Mouse (Mus musculus) embryo, embryonic 10.5 days (tissue): ENCODE measurements around the gene Mrpl53.
A peak's percentile ranks its signal among the peaks of the same experiment; 100 is the strongest.

Source experiments
- DNase-seq: peaks from one replicate; pipeline ENCODE4 v3.0.0-alpha.2; 2015; ENCODE audit warnings: low spot score

Gene Mrpl53

DNA sequence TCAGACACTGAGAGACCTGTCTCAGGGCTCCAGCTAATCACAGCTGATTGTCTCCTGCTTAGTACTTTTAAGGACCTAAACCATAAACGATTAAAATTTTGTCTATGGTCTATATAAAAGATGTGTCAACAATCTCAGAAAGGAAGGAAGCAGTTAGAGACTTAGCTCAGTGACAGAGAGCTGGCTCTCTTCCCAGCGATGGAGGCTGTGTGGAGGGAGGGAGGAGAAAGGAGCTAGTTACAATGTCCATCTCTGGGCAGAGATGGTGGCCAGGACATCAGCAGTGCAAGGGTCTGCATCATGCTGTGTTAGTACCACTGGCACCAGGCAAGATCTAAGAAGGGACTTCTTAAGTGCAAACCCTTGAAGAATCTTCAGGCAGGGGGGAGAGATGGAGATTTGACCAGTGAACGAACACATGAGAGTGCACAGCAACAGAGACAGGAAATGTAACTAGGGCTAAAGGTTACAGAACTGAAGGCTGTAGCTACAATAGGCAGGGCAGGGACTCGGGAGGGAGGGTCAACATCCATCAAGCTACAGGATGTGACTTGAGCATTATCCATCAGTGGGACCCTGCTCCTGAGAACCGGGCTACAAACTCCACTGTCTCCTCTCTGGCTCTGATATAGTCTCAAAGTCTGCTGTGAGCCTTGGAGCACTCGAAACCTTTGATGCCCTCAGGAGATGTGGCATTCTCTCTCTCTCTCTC is 16.3 kb upstream of the Mrpl53 start:
- no peak for DNase-seq

DNA sequence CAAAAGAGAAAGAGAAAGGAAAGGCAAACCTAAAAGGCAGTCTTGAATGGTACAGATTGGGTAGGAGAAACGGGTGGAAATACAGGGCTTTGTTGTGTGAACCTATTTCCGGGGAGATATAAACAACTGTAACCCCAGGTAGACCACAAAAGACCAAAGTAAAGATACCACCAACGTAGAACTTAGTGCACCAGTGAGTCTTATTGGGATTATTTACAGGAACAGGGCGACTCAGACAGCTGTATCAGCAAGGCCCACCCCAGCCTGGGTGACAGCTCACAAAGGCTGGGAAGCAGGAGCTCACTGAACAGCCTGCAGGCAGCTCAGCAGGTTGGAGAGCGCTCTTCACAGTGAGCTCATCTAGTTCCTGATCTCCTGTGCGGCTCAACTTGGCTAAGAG is 12.9 kb upstream of the Mrpl53 start:
- no peak for DNase-seq

DNA sequence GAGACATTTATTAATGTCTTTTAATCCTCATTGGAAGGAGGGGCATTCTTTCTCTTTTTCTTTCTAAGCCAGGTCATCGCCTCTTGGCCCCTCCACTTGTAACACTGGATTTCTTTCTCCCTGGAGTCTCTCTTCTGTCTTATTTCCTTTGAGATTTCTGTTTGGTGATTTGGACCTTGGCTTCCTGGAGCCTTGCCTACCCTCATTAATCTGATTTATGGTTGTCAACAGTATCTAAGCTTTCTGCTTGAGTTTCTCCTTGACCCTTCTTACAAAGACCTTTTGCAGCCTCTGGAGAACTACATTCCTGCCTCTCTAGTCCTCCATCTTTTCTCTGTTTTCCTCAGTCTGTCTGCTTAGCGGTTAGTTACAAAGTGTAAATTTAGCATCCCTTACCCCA is 10.4 kb upstream of the Mrpl53 start:
- no peak for DNase-seq

DNA sequence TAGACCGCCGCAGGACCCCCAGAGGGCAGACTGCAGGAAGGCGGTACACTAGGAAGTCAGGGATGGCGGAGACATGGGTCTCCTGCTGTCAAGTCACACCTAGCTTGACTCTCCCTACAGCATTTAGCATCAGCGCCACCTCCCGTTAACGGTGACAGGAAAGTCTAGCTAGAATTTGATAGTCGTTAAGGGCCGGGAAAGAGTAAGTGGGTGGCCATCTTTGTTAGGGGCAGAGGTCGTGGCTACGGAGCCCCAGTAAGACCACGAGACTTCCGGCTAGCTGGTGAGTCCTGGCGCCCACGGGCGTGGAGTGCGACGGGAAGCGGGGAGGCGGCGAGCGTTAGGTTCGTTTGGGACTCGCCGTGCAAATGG is 7.5 kb upstream of the Mrpl53 start, which contains the start of the genes Ccdc142 and Gm42688:
Gene Ccdc142 (plus strand): TSS at position 286 of the 372 bp plus-strand sequence.
Gene Gm42688 (plus strand): TSS at position 302 of the 372 bp plus-strand sequence.
- DNase-seq: peak; percentile 94

DNA sequence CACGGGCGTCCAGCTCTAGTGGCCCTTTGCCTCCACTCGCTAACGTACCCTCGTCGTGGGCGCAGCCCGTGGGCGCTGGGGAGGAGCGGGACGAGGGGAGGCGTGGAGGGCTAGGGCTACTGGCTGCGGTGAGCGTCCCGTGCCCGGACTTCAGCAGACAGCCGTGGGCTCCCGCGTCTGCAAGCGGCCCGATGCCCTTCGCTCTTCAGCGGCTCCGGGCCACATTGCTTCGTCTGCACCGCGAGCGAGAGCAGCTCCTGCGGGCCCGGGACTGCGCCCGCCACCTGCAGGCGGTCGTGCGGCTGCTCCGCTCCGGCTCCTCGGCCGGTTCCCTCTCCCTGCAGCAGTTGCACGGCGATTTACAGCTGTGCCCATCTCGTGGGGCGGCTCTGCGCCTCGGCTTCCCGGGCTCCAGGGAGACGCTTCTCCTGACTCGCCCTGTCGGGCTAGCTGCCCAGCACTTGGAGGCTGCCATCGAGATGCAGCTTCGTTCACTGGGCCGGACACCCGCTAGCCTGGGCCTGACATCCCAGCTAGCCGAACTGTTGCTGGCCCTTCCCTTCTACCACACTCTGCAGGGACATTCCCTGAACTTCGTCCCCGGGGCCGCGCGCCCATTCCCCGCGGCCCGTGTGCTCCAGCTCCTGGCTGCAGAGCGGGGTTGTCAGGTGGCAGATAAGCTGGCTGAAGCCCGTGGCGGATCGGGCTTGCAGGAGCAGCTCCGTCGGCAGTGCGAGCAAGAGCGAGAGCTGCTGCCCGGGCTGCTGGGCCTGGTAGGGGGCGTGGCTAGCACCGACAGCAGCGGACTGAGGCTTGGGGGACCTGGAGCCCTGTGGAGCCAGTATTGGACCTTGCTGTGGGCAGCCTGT is 6.9 kb upstream of the Mrpl53 start:
- DNase-seq: peak; percentile 74

DNA sequence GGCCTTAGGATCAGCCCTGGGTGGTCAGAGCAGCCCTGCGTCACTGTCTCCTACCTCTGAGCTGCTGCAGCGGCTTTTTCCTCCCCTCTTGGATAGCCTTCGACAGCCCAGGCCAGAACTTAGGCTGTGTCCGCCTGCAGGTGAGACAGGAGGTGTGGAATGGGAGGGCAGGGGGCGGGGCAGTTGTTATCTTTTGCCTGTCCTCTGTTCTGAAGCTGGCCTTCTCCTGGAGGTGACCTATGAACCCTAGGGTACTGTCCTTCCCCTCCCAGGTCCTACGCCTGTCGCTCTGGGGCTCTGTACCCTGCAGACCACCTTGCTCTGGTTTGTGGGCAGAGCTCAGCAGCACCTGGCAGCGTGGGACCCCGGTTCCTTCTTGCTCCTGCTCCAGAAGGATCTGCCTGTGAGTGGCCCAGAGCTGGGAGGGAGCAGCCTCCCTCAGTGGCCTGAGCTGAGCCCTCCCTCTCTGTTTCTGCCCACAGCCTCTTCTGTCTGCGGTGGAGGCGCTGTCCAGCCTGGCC is 5.7 kb upstream of the Mrpl53 start:
- DNase-seq: no peak

DNA sequence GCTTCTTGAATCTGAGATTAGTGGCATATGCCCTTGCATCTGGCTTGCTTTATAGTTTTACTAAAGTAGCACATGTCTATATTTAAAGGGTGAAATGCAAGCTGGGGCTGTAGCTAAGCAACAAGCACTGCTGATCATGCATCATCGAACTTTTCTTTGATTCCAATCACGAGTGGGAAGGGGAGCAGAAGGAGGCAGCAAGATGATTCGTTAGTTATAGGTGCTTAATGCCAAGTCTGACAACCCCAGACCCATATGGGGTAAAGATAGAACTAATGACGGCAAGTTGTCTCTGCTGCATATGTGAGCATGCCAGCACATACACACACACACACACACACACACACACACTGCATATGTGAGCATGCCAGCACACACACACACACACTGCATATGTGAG is 4.7 kb upstream of the Mrpl53 start:
- no peak for DNase-seq

DNA sequence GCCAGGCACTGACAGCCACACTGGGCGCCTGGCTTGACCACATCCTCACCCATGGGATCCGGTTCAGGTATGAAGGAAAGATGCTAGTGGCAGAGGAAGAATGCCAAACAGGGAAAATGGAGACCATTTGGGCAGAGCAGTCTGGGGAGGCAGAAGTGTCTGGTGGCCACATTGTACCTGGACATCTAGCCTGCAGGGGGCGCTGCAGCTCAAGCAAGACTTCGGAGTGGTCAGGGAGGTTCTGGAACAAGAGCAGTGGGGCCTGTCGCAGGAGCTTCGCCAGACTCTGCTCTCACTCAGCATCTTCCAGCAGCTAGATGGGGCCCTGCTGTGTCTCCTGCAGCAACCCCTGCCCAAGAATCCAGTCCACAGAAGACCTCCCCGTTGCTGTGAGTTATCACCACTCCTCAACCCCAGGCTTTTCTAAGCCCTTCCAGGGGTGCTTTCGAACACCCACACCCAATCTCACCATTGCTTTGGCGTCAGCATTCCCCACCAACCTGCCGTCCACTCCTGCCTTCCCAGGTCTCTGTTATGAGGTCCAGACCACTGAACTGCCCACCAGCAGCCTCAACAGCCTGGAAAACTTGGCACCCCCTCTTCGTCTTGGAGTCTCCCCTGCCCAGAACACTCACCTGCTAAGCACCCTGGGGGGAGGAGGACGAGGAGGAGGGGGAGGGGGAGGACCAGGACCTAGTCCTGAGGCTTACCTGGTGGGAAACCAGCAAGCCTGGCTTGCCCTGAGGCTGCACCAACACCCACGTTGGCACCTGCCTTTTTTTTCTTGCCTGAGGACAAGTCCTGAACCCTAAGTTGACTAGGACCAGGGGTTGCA is 1.1 kb upstream of the Mrpl53 start:
- peak; percentile 88 for DNase-seq

DNA sequence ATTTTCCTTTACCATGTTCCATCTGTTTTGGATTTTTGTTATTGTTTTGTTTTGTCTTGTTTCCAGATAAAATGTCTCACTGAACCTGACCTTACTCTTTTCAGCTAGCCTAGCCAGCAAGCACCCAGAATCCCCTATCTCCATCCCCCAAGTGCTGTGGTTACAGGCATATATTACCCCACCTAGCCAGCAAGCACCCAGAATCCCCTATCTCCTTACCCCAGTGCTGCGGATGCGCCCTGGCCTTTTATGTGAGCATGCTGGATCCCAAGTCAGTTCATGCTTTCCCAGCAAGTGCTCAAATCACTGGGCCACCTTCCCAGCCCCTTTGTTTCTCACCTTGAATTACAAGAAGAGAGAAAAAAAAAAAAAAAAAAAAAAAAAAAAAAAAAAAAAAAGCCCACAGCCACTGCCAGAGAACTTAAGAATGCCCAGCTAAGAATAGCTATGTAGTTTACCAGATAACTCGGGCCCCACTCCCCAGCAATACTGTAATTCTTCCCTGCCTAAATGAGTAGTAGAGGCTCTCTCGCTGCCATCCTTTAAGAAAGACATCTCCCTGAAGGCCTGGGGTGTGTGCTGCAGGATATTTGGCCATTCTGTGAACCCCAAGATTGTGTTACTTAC is 2.8 kb downstream of the Mrpl53 start:
- no peak for DNase-seq

DNA sequence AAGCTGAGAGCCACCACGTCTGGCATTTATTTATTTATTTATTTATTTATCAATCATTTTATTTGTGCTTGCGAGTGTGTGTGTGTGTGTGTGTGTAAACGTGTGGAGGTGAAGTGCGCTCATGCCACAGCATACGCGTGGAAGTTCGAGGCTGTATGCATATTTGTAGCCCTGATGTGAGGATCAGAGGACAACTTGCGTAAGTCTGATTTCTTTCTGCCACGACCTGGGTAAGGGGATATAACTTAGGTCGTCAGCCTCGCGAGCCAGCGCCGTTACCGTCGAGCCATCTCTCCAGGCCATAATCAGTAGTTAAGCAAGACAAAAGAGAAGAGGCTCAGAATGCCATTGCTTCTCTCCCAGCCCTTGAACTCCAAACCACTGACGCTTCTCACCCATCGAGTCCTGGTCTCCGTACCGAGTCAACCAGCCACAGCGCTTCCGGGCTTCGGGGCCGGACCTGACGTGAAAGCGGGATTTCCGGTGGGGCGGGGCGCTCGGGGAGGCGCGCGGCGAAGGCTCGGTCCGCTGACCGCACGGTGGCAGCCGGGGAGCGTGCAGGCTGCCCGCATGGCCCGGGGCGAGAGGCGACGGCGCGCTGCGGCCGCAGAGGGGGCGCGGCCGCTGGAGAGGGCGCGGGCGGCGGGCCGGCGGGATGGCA is 6.3 kb downstream of the Mrpl53 start, which contains the start of gene Mogs:
Gene Mogs (plus strand): TSS at position 486 of the 661 bp plus-strand sequence.
- DNase-seq: peak; percentile 95

DNA sequence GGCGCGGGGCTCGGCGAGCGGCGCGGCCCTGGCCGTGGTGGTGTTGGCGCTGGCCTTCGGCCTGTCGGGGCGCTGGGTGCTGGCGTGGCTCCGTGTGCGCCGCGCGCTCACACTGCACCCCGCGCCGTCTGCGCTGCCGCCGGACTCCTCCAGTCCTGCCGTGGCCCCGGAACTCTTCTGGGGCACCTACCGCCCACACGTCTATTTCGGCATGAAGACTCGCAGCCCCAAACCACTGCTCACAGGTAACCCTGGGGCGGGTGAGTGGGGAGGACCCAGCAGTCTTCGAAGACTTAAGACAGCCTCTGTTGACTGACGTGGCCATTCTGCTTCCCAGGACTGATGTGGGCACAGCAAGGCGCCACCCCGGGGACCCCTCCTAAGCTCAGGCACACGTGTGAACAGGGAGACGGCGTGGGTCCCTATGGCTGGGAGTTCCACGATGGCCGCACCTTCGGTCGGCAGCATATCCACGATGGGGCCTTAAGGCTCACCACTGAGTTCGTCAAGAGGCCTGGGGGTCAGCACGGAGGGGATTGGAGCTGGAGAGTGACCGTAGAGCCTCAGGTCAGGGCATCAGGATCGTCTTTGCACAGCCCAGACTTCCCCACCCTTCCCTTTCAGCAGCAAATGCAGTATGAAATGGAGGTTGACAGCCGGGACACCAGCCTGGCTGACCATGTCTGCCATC is 7.0 kb downstream of the Mrpl53 start:
- DNase-seq: no peak

DNA sequence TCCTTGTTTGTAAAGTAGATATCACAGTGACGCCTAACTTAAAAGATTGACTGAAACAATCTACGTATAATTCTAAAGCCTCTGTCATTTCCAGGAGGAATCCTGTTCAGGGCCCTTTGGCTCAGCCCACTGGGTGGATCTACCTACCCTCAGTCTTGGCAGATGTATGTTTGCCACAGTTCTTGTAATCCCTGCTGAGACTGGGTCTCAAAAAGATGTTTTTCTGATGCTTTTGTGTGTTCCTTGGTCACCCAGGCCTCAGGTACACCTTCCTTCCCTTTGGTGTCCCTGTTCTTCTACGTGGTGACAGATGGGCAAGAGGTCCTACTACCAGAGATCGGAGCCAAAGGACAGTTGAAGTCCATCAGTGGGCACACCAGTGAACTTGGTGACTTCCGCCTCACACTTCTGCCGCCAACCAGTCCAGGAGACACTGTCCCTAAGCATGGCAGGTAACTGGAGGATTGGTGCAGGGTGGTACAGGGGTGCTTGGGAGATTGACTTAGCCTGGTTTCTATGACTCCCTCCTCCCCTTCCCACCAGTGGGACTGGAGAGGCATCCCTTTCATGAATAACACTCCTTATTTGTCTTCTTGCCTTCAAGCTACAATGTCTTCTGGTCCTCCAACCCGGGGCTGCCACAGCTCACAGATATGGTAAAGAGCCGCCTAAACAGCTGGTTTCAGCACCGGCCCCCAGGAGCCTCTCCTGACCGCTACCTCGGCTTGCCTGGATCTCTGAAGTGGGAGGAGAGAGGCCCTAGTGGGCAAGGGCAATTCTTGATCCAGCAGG is 7.7 kb downstream of the Mrpl53 start:
- no peak for DNase-seq

DNA sequence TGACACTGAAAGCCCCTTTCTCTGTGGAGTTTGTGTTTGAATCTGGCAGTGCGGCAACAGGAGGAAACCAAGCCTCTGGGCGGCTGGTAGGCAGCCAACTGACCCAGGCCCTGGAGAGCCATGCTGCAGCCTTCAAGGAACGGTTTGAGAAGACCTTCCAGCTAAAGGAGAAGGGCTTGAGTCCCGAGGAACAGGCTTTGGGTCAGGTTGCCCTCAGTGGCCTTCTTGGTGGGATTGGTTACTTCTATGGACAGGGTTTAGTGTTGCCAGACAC is 8.3 kb downstream of the Mrpl53 start:
- no peak for DNase-seq

DNA sequence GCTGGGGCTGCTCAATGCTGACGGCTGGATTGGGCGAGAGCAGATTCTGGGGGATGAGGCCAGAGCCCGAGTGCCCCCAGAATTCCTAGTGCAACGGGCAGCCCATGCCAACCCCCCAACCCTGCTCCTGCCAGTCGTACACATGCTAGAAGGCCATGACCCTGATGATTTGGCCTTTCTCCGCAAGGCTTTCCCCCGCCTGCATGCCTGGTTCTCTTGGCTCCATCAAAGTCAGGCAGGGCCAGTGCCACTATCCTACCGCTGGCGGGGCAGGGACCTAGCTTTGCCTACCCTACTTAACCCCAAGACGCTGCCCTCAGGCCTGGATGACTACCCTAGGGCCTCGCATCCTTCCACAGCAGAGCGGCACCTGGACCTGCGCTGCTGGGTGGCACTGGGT is 8.8 kb downstream of the Mrpl53 start:
- DNase-seq: no peak

DNA sequence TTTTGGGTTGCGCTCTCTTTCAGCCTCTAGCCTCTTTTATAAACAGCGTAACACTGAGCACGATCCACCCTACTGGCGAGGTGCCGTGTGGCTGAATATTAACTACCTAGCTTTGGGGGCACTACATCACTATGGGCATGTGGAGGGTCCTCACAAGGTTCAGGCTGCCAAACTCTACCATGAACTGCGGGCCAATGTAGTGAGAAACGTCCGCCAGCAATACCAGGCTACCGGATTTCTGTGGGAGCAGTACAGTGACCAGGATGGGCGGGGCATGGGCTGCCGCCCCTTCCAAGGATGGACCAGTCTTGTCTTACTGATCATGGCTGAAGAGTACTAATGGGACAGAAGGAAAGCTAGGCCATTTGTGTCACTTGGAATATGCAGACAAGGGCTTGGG is 9.5 kb downstream of the Mrpl53 start:
- no peak for DNase-seq

DNA sequence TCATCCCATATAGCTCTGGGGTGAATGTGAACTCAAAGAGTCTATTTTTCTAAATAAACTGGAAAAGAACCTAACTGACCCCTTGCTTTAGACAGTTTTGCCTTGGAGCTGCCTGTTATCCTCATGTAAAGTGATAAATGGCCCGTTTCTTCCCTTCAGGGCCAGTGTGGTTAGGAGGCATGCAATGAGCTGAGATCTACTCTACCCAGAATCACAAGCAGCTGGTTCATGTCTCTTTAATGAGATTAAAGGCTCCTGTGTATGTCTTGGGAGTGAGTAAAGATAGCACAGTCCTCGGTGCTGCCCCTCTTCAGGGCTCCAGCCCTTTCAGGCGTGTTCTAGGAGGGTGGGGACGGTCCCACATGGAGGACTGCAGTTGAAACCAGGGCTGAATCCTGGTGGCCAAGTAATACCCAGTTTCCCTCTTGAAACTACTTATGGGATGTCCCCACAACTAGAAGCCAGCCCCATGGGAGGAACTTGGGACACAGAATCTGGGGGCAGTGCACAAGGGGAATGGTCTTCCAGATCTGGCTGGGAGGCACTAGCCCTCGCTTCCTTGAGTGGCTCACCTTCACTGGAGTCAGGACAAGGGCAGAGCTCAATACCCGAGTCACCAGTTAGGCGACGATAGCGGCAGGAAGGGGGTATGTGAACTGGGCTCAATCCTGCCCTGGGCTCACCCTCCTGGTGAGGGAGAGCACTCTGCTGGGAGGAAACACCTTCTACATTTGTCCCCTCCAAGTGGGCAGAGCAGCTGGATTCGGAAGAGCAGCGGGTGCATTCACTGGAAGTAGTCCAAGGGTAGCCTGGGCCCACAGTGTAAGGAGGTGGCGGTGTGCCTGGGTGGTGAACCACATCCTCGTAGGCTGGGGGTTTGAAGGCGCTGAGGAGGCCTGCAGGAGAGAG is 10.2 kb downstream of the Mrpl53 start:
- DNase-seq: no peak

DNA sequence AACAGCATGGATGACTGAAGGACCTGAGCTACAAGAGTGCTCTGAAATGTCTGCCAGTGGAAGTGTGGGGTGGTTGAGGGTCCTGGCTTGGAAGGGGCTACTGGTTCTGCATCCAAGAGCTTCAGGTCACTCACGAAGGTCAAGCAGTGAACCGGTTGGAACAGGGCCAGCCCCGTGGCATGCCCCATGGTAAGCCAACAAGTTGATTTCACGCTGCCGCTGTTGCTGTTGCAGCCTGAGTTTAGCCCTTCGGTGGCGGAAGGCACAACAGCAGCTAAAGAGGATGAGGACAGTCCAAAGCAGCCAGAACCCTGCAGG is 10.9 kb downstream of the Mrpl53 start:
- no peak for DNase-seq

DNA sequence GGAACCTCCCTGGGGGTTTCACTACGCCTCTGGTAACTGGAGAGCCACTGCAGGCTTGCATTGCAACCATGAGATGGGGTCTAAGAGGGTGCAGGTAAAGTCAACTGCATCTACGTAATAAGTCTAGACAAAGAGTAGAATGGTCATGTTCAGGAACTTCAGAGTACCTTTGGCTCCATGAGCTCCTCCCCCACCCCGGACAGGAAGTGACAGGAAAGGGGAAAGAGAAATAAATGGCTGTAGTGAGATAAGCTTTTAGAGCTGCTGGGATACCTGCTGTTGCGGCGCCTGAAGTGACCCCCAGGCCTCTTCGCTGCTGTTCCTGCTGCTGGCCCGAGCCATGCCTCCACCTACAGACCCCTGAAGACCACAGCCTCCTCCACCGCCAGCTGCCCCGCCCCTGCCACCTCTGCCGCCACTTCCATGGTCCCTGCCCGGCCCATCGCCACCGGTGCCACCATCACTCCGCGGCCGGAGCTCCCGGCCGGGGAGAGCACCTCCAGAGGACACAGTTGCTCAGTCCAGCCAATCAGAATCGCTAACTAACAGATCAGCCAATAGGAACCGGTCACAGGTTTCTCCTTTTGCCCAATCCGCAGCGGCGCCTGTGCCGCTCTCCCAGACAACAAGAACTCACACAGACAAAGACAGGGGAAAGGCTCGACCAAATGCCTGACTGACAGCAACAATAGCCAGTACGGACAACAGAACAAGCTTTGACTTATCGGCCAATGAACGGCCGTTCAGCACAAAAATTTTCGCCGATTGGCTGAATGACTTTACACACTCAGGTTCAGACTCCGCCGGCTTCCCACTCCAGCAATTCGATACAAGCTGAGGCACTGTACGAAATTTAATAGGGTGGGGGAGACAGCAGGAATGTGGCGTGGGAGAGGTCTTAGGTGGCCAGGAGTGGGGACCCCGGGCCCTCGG is 12.4 kb downstream of the Mrpl53 start, which contains the start of gene Wbp1:
Gene Wbp1 (minus strand): TSS at position 630 of the 933 bp plus-strand sequence.
- DNase-seq: peak; percentile 99
